Mouse (Mus musculus) urinary bladder, postnatal 14 days (tissue): ENCODE data around the gene Usp3.

ENCODE experiments used
- DNase-seq: peaks from one replicate; pipeline ENCODE4 v3.0.0; 2021; ENCODE audit warnings: low spot score

Usp3 gene

DNA sequence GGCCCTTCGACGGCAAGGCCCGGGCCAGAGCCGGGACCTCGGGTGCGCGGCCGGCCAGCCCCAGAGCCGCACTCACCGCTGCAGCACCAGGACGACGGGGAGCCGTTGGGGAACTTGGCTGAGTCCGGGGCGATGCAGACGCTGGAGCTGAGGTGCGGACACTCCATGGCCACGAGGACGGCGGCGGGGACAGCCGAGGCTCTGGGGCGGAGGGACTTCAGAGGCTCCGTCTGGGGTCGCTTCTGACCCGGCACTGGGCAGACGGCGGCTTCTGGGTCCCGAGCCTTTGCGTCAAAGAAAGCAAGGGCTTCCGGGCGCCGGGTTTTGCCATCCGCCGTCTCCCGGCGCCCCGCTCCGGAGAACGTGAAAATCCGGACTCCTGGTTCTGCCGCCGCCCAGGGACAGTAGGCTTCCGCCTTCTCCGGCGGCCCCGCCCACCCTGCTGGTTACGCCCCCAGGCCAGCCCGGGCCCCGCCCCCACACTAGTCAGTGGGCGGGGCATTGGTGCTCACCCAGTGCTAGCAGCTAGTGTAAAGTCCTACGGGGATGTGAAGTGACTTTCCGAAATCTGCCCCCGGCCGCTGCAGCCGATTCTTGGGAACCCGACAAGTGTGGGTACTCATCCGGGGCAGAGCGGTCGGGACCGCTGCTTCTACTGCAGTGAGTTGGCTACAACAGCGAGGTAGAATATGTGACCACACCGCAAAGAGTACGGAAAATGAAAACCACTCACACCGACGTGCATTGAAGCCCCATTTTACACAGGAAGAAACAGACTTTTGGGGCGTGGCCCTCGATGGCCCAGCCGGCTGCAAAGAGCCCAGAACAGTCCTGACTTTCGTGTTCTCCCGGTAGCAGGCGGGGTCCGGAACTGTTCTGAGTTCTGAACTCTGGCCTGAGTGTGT lies at the start of gene Usp3:
Usp3 (minus strand) TSS at position 435 of the 905 bp plus-strand sequence.
- DNase-seq: peak; percentile 96

DNA sequence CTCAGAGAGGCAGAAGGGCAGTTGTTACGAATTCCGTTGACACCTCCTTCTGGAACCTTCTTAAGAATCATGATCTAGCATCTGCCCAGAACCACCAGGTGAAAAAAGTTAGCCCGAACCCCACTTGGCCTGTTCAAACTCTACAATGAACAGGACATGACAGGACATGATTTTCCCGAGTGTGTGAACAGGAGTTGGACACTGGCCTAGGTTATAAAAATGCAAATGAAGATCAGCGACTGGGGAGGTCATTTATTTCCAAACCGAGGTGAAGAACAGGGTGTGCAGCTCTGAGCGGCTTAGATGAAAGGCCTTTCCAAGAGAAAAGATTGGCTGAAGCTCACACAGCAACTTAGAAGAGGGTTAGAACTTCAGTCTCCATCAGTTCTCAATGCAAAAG lies 47.5 kb upstream of the Usp3 start:
- no peak for DNase-seq

DNA sequence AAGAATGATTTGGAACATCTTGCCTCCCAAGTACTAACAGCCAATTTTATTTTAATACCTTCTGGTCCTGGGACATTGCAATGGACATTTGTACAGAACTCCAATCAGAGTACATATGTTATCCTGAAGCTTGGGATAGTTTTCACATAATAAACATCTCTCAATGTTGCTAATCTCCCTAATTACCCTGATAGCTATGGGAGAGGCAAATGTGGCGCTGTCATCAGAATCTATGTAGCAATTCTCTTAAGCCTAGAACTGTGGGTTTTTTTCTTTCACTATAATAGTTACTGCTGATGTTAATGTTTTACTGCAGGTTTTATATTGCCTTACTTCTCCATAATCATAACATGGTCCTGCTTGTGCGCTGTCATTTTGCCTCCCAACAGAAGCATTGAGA lies 46.7 kb upstream of the Usp3 start:
- DNase-seq: no peak

DNA sequence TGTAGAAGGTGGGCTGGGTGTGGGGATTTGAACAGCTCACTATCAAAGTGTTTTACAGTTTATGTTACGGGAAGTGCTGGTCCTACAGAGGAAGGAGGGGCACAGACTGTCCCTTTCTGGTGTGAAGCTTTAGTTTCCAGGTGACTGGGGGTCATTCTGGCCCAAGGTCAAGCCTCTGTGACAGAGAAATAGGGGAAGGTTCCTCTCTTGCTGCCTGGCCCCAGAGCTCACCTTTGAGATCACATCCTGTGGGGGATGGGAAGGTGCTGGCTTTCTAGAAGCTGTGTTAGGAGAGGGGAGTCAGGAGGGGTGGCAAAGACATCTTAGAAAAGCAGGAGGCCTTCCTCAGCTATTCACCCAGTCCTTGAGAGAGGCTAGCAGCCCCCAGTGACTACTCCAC lies 39.5 kb upstream of the Usp3 start:
- DNase-seq: no peak

DNA sequence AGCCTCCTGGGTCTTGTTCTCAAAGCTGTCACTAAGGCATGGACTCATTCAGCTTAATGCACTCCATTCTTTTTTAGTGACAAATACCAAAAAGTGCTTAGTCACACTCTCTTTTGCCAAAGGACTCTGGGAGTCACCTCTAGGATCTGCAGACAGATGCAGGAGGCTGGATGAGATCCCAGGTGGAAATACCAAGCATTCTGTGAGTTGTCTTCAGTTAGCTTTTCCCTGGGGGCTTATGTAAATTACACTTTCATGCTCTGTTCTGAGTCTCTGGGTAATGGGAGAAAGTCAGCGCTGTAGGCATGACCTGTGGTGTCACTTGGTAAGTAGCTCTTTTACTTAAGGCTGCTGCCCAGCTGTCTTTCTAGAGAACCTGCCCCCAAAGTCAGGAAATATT lies 38.0 kb upstream of the Usp3 start:
- DNase-seq: no peak

DNA sequence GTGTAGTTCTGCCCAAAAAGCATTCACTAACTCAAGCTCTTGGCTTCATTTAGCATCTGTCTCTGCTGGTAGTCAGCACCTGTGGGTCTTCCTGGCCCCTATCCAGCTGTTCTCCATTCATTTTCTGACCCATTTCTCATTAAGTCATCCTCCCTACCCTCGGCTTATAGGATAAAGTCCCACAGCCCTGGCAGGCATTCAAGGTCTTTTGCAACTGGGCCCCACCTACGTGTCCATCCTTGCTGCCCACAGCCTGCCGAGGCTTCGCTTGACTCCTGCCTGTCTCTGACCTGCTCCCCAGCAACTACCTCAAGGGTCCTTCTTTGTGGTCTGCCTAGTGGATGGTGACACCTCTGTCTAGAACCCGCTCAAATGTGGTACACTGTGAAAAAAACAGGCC lies 33.7 kb upstream of the Usp3 start:
- no peak for DNase-seq

DNA sequence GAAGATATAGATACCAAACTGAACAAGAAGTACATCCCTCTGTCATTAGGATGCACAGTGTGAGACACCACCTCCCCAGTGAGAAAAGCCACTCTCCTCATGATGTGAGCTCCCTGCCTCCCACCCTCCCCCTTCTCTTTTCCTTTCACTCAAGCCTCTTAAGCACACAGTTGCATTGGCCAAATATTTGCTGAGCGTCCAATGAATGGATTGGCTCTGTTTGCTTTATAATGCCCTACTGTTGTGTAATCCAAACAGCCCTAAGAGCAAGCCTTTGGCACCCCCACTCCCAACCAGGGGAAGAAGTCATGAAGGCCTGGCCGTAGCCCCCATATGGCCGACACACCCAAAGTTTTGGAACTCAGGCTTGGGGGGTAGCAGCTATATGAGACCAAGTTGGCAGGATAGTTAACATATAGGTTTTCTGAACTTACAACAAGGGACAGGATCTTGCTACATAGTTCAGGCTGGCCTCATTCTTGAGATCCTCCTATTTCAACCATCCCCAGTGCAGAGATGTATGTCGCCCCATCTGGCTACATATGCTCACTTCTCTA lies 33.1 kb upstream of the Usp3 start:
- DNase-seq: no peak

DNA sequence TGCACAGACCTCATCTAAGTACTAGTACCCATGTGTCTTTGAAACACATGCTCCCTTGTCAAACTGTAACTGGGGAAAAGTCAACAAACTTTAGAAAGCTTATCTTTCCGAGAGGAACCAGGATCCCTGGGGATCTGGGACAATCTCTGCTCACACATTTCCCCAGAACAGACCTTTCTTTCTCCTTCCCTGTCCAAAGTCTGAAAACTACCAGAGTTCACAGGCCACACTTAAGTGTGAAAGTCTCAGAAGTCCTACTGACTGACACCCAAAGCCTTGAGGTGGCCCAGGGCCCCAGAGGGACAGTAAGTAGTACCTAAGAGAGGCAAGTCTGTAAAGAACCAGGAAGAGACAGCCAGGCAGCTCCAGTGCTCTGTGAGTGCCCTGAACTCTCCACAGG lies 31.9 kb upstream of the Usp3 start:
- DNase-seq: no peak

DNA sequence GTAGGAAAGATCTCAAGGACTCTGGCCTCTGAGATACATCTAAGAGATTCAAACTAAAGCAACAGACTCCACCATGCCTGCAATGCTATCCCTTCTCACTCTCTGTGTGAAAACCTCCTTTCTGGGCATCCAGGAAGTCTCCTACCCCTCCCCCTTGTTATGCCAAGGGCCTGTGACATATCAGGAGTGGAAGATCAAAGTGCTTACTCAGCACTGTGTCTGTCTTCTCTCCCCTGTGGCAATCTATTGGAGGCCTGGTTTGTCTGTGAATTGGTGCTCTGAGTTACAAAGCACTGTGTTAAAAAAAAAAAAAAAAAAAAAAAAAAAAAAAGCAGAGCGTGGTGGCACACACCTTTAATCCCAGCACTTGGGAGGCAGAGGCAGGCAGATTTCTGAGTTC lies 30.7 kb upstream of the Usp3 start:
- no peak for DNase-seq

DNA sequence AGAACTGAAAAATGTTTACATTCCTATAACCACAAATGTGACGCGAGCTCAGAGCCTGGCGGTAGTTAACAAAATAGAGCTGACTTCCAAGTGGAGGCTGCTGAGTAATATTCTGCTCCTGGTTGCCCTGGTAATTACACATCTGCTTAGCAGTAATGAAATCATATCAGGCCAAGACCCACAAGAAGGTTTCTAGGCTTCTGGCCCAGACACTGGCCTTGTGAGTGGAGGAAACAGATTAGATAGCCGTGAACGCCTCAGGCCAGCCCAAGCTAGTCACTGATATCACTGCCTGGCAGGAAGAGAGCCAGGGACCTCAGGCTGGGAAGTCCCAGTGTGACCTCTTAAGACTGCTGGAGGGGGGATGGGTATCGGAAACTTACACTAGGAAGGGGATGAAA lies 27.6 kb upstream of the Usp3 start:
- peak; percentile 62 for DNase-seq

DNA sequence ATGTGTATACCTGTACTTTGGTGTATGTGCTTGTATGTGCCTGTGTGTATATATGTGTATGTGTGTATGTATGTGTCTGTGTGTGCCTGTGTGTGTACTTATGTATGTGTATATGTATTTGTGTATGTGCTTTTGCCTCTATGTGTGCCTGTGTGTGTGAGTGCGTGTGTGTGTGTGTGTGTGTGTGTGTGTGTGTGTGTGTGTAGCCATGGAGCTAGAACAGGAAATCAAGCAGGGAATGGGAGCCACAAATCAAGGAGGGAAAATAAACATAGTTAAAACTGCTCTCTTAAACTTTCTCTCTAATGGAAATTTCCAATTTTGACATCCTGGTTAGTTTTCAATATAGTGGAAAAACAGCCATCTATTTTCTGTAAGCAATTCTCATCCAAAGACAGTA lies 27.1 kb upstream of the Usp3 start:
- no peak for DNase-seq

DNA sequence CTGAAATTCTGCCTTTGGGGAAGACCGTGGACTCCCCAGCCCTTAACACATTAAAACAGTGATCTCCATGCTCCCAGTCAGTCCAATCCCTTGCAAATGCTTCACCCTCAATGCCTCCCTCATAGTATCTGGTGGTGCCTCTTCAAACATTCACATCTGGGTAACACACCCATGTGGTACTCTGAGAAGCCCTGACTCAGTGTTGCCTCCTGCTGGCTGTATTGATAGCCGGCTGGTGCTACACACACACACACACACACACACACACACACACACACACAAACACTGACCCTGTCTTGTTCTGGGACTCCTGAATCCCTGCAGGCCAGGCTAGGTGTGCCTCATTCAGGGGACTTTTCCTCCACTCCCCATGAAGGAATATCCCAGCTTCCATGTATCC lies 24.9 kb upstream of the Usp3 start:
- no peak for DNase-seq

DNA sequence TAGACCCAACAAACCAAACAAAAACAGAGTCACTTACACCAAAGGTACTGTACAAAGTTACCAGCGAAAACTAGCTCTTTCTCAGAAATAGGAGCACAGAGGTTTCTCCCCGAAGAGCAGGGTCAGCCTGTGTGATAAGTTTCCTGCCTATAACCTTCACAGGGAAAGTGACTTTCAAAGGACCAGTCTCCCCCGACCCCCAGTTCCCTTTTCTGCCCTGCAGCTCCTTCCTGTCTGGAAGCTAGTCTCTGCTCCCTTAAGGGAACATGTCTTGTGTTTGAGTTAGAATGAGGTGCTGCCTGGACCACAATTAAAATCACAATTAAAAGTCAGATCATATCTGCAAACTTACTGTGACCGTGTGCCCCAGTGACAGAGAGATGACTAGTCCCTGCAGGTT lies 23.9 kb upstream of the Usp3 start:
- no peak for DNase-seq

DNA sequence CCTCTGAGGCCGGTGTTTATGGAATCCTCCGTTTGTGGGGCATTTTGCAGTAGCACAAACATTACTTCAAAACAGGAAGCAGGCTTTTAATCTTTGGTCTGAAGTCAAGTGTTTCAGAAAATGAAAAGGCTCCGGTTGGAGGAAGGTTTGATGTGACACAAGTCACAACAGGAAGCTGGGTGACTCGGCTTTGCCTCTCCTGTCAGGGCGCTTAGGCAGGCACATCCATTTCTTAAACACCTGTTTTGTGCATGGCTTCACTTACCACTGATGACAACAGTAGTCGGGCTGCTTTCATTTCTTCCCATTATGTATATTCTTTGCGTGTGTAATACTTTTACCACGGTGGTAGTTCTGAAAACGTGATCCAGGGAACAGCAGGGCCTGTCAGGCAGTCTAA lies 22.2 kb upstream of the Usp3 start:
- DNase-seq: no peak

DNA sequence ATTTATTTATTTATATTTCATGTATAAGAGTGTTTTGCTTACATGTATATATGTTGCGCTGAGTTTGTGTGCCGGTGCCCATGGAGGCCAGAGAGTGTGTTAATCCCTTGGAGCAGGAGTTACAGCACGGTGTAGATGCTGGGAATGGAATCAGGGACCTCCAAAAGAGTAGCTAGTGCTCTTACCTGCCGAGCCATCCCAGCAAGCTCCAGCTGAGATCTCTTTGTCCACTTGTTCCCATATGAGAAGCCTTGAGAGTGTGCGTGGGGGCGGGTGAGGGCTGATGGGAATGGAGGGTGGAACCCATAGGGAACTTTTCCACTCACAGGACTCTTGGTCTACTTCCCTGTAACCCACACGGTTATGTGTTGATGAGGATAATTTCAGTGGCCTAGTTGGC lies 21.6 kb upstream of the Usp3 start:
- no peak for DNase-seq

DNA sequence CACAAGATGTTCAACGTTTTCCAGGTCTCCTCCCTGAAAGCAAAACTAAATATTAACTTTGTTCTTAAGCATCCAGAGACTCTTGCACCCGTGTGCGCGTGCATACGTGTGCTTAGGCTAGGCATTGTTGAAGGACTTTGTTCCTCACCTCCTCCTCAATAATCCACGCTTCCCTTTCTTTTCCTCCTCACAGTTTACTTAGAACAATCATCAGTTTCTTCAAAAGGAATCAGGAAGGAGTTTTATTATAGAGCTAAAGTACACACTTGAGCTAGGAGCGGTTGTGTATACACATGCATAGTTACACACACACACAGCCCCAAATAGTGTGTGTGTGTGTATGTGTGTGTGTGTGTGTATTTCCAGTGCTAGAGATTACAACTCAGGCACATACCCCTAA lies 20.7 kb upstream of the Usp3 start:
- DNase-seq: no peak

DNA sequence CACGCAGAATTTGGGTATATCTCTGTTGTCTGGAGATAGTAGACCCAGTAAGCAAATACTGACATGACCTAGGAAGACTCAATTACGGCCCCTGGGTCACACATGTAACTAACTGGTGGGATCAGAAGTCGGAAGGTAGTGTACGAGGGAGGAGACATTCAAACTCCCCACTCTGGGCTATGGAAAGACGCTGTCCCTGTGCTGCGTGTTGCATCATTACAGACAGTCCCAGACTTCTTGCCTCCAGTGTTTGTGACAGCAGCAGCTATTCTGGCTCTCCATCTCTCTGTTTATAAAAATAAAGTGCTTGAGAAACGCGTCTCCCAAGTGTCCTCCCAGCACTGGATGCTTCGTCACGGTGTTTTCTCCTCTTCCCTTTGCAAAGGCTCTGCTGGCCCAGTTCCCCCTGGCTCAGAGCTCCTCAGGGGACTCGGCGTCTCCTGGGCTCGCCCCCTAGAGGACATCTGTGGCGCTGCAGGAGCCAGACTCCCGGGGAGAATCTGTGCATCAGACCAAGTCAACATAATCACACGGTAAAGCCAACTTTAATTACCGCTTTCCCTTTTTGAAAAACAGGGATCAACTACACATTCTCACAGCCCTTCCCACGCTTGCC lies 18.6 kb upstream of the Usp3 start:
- DNase-seq: peak; percentile 95

DNA sequence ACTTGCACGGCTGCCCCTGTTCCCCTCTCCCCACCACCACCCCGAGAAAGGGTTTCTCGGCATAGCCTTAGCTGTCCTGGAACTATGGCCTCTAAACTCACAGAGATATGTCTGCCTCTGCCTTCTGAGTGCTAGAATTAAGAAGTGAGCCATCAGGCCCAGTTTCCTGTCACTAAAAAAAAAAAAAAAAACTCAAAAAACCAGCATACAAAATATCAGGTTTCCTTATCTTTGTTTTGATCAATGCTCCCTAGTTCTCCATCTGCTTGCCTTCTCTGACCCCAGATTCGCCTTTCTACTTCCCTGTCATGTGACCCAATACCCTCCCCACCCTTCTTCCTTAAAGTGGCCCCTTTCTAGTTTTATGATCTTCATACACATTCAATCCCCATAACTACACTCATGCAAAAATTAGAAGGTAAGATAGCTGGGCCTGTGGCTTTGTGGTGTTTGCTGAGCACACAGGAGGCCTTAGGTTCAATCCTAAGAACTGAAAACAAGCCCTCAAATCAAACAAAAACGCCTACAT lies 15.9 kb upstream of the Usp3 start:
- DNase-seq: no peak

DNA sequence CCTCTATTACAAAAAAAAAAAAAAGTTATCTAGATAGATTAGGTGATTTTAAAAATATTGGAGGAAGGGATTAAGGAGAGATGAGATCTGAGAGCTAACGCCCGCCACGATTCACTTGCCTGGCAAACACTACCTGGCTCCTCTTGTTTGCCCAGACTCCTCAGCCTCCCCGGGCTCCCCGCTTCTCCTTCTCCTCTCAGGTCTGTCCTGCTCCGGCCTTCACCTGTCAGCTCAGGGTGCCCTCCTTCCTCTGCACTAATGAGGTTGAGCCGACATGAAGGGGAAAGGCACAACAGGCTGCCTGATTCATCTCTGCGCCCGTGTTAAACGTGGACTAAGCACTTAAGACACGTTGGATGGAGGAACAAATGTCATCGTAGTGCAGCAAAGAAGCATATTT lies 13.9 kb upstream of the Usp3 start:
- DNase-seq: no peak

DNA sequence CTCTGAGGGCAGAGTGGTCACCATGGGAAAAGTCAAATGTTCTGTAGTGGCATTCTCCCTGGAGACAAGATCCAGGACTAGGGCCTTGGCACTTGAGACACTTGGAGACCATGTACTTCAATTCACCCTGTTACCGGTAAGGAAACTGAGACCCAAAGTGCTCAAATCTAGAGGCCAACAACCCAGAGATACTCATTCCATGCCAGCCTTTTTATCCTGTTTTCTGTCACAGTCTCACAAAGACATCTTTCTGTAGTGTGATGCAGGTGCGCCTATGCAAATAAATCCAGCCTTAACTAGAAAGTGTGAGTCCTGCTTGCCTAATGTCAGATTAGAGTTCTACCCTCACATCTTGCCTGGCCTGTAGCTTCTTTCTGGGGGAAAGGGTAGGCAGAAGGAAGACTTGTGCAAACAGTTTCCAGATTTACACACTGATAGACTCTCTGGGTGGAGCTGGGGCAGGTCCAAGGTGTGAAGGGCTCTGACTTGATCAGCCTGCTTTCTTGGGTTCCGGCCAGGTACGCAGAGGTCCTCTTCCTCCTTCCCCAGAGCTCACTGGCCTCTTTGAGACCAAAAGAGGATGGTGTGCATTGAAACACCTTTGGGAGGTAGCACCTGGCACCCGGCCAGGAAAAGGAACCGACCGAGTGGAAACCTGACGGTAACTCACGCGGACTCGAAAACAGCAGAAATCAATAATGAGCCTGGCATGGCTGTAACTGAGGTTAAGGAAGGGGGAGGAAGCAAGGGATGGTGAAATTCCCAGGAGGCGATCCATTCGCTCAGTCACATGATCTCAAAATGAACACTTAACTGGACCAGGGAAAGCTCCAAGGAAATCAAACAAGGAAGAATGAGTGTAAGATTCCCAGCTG lies 13.2 kb upstream of the Usp3 start:
- peak; percentile 86 for DNase-seq

DNA sequence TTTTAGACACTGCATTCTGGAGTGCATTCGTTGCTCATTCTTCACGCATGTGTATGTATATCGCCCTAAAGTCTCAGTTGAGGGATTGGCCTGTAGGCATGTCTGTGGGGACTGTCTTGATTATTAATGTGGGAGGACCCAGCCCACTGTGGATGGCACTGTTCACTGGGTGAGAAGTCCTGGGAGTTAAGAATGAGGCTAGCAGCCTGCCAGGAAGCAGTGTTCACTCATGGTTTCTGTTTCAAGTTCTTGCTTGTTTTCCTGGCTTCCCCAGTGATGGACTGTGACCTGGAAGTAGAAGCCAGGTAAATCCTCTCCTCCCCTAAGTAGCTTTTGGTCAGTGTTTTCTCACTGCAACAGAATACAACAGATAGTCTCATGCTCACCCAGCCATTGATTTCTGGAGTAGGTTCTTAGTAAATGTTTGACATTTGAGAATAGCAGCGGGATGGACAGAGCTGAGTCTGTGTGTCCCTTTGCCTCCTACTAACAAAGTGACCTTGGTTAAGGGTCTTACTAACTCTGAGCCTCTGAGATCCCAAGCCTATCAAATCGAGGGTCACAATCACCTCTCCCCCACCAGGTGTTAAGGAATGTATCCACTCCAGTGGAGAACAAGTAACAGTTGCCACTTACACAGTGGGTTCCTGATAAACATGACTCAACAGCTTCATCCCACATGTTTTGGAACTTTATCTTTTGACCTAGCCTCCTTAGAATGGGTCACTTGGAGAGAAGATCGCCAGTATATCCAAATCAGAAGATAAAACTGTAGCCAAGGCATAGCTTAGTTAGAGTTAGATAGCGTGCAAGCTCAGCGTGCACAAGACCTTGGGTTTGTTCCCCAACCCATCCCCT lies 11.6 kb upstream of the Usp3 start:
- no peak for DNase-seq
